Mouse (Mus musculus): ENCODE results near the gene Pde6h. TPM values are rescaled to one million over a fixed set of nuclear protein-coding genes. Genes with fewer than 3 reads are reported as not detected.

Gene Pde6h
- total and polyA plus RNA-seq, 3 experiments: 0.08 TPM; not detected in 2

DNA sequence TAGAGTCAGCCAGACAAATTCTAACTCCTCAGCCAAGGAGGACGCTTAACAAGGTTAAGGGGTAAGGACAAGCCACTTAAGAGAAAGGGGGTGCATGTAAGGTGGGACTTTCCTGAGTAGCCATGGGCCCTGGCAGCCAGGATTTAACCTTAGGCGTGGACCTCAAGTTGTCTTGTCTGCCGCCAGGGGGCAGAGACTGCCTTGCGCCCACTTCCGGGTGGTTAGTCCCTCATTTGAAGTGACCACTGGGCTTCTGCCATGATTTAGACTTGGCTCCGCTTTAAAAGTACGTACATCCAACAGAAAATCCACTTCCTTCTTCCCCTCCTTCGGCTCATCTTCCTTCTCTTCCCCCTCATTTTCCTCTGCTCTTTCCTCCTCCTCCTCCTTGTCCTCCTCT is 71.9 kb downstream of the Pde6h start:
- H3K79me2 ChIP-seq (ENCODE audit: control insufficient read depth, insufficient read depth, low read length, poor library complexity): no peaks in the 10 kb centered on the region
- H3K4me3 ChIP-seq (ENCODE audit: control insufficient read depth in 1 of 2, insufficient read depth in 1 of 2, low read depth in 2 of 2, low read length in 2 of 2): peak overlapping the region in 1 of 2 experiments; percentile 20; a peak in 1 of 4 replicates

DNA sequence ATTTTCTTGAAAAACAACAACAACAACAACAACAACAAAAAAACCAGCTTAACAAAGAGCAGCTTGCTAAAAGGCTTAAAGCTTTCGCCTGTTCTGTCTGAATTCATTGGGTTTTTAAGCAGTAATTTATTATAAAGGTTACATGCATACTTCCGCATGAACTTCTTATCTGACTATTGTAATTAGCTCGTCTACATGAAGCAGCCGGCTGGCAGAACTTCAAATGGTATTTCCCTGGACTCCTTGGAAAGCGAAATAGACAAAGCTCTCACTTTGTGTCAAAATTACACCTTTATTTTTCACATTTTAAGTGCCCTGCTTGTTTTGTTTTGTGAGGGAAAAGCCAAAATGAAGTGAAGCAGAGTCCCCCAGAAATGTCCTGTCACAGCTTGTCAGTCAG is 72.7 kb downstream of the Pde6h start:
- no peaks in the 10 kb centered on the region for H3K9me3 ChIP-seq (replicated peaks; ENCODE audit: insufficient read depth, low read length)
- no peak overlapping the region for H3K27ac ChIP-seq (ENCODE audit: control insufficient read depth, low read depth, low read length)
- no peaks in the 10 kb centered on the region for H3K36me3 ChIP-seq (ENCODE audit: control insufficient read depth in 1 of 2, insufficient read depth in 2 of 2, low read length in 2 of 2)
- DNase-seq (ENCODE audit: low read depth, low spot score): no peak
- no peak overlapping the region for H3K4me3 ChIP-seq (ENCODE audit: control insufficient read depth in 1 of 2, insufficient read depth in 1 of 2, low read depth in 2 of 2, low read length in 2 of 2)
- no peaks in the 10 kb centered on the region for H3K4me1 ChIP-seq (ENCODE audit: control insufficient read depth in 1 of 2, insufficient read depth in 2 of 2, low read length in 2 of 2)
- TF ChIP-seq TCF12 (IDR thresholded peaks at IDR 0.05; ENCODE audit: low read depth, low read length) (no peak), GATA1 (IDR thresholded peaks at IDR 0.05; ENCODE audit: low read depth, low read length) (no peak), TAL1 (IDR thresholded peaks at IDR 0.05; ENCODE audit: low read length) (no peak), CTCF (IDR thresholded peaks at IDR 0.05 in 2 of 3, conservative IDR thresholded peaks at IDR 0.05 in 1 of 3; ENCODE audit: control insufficient read depth in 1 of 3, insufficient read depth in 1 of 3, low read depth in 2 of 3, low read length in 3 of 3, poor library complexity in 1 of 3, severe bottlenecking in 1 of 3) (no peak), USF1 (IDR thresholded peaks at IDR 0.05; ENCODE audit: low read depth, low read length) (no peak), SMC3 (IDR thresholded peaks at IDR 0.05; ENCODE audit: low read depth, low read length) (no peak), MYB (IDR thresholded peaks at IDR 0.05; ENCODE audit: low read depth, low read length) (no peak), ETS1 (IDR thresholded peaks at IDR 0.05; ENCODE audit: low read depth, low read length) (no peak), SIN3A (IDR thresholded peaks at IDR 0.05; ENCODE audit: low read length) (no peak), ZKSCAN1 (IDR thresholded peaks at IDR 0.05; ENCODE audit: low read depth, low read length) (no peak), ZC3H11A (IDR thresholded peaks at IDR 0.05; ENCODE audit: low read depth, low read length) (no peak), NELFE (IDR thresholded peaks at IDR 0.05; ENCODE audit: low read depth, low read length) (no peak), ELF1 (IDR thresholded peaks at IDR 0.05; ENCODE audit: low read depth, low read length) (no peak), MYC (IDR thresholded peaks at IDR 0.05; ENCODE audit: low read depth, low read length) (no peak), TBP (IDR thresholded peaks at IDR 0.05; ENCODE audit: low read depth, low read length) (no peak), HCFC1 (IDR thresholded peaks at IDR 0.05; ENCODE audit: low read depth, low read length) (no peak), ZNF384 (IDR thresholded peaks at IDR 0.05; ENCODE audit: low read depth, low read length) (no peak), MAFK (IDR thresholded peaks at IDR 0.05; ENCODE audit: borderline replicate concordance, low read depth, low read length) (no peak), RCOR1 (IDR thresholded peaks at IDR 0.05; ENCODE audit: low read depth, low read length) (no peak), RAD21 (IDR thresholded peaks at IDR 0.05; ENCODE audit: low read depth, low read length) (no peak)
- no peaks in the 10 kb centered on the region; a peak in 1 of 4 replicates for H3K27me3 ChIP-seq (ENCODE audit: control insufficient read depth in 1 of 2, insufficient read depth in 2 of 2, low read length in 2 of 2)
- H3K9ac ChIP-seq (ENCODE audit: control insufficient read depth, low read depth, low read length, poor library complexity, severe bottlenecking): no peak overlapping the region
- no peaks in the 10 kb centered on the region for H3K79me2 ChIP-seq (ENCODE audit: control insufficient read depth, insufficient read depth, low read length, poor library complexity)

More for the DNA sequence above, 71.9 kb downstream of the Pde6h start:
- Histone ChIP-seq H3K27me3 (ENCODE audit: control insufficient read depth in 1 of 2, insufficient read depth in 2 of 2, low read length in 2 of 2) (no peaks in the 10 kb centered on the region; a peak in 1 of 4 replicates), H3K9ac (ENCODE audit: control insufficient read depth, low read depth, low read length, poor library complexity, severe bottlenecking) (no peak overlapping the region), H3K36me3 (ENCODE audit: control insufficient read depth in 1 of 2, insufficient read depth in 2 of 2, low read length in 2 of 2) (no peaks in the 10 kb centered on the region), H3K9me3 (replicated peaks; ENCODE audit: insufficient read depth, low read length) (no peaks in the 10 kb centered on the region), H3K27ac (ENCODE audit: control insufficient read depth, low read depth, low read length) (no peak overlapping the region), H3K4me1 (ENCODE audit: control insufficient read depth in 1 of 2, insufficient read depth in 2 of 2, low read length in 2 of 2) (no peaks in the 10 kb centered on the region)
- DNase-seq (ENCODE audit: low read depth, low spot score): no peak
- no peak for TF ChIP-seq ZMIZ1 (IDR thresholded peaks at IDR 0.05; ENCODE audit: low read depth, low read length)
- TF ChIP-seq E2F4 (IDR thresholded peaks at IDR 0.05; ENCODE audit: borderline replicate concordance, low read depth, low read length): no peak
- 0 out of 2 replicates have a peak, but pooled peaks have one; percentile 17 for TF ChIP-seq SMC3 (IDR thresholded peaks at IDR 0.05; ENCODE audit: low read depth, low read length)
- TF ChIP-seq MXI1 (IDR thresholded peaks at IDR 0.05; ENCODE audit: low read depth, low read length): no peak
- TF ChIP-seq ELF1 (IDR thresholded peaks at IDR 0.05; ENCODE audit: low read depth, low read length): peak; percentile 32; the same call in 1 of the 2 replicates
- peak in 2 of 3 experiments; percentile 14 to 27; a peak in 2 of 6 replicates for TF ChIP-seq CTCF (IDR thresholded peaks at IDR 0.05 in 2 of 3, conservative IDR thresholded peaks at IDR 0.05 in 1 of 3; ENCODE audit: control insufficient read depth in 1 of 3, insufficient read depth in 1 of 3, low read depth in 2 of 3, low read length in 3 of 3, poor library complexity in 1 of 3, severe bottlenecking in 1 of 3)
- no peak for TF ChIP-seq POLR2AphosphoS5 (IDR thresholded peaks at IDR 0.05; ENCODE audit: borderline replicate concordance, low read depth, low read length)
- TF ChIP-seq RAD21 (IDR thresholded peaks at IDR 0.05; ENCODE audit: low read depth, low read length): no peak
- no peak for TF ChIP-seq UBTF (IDR thresholded peaks at IDR 0.05; ENCODE audit: borderline replicate concordance, insufficient read depth, low read depth, low read length)
- no peak for TF ChIP-seq ZNF384 (IDR thresholded peaks at IDR 0.05; ENCODE audit: low read depth, low read length)
- no peak for TF ChIP-seq ETS1 (IDR thresholded peaks at IDR 0.05; ENCODE audit: low read depth, low read length)

Data from MEL (cell line).